Mouse (Mus musculus) erythroblast, embryonic 14.5 days (primary cell): ENCODE measurements around the gene Adgrl3.

Source experiments
- GATA1 ChIP-seq: IDR thresholded peaks from 2 replicates; pipeline ENCODE4 v1.6.1; 2012; ENCODE audit warnings: low read length, inconsistent platforms, mixed read lengths
- TAL1 ChIP-seq: IDR thresholded peaks from 3 replicates; pipeline ENCODE4 v1.6.1; 2012; ENCODE audit warnings: low read length, inconsistent platforms, mixed read lengths

DNA sequence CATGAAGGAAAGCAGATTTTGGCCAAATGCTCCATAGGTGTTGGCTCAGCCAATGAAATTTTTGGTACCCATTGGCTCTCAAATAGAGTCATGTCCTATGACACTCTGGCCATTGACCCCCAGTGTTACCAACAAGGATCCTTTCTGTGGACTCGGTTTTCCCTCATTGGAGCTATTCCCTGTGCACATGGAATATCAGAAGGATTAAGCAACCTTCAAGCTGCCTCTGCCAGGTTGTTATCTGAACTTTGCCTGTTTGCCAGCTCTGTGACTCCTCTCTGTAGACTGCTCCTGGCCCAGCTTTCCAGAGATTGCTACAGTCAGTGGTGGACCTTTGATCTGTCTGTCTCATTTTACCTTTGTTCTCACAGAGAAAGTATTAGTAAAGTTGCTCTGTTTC is 548.8 kb downstream of the Adgrl3 start:
- TF ChIP-seq GATA1 (no peak), TAL1 (no peak)
